Mouse (Mus musculus): Measurements from ENCODE around the gene Bcas3. TPM values are rescaled to one million over a fixed set of nuclear protein-coding genes. Genes with fewer than 3 reads are reported as not detected.

The Bcas3 gene
- total RNA-seq (2014; rRNA removed): 29.3 and 33.1 TPM in 2 replicates
- 30.3 and 31.6 TPM in 2 replicates for polyA plus RNA-seq (2015; fragmentation: Nextera tagmentation; extraction: Ambion mirVana)

- DNase-seq (peak; percentile 99), ATAC-seq (peak; percentile 99)
- peak within 1 kb of the TSS; percentile 89 for H3K4me2 ChIP-seq (ENCODE audit: low read depth)
- under 1% methylated on average over 47 of the region's 47 CpGs for WGBS
- peak within 1 kb of the TSS; percentile 82 for H3K4me3 ChIP-seq (ENCODE audit: low read depth, low read length)
- no peaks in the 10 kb centered on the region for H3K9me3 ChIP-seq (ENCODE audit: low read length)
- 0 out of 2 replicates have a peak within 1 kb of the TSS, but pooled peaks have one; percentile 10 for H3K27ac ChIP-seq (ENCODE audit: low read depth, low read length)
- H3K36me3 ChIP-seq (ENCODE audit: insufficient read depth): 0 out of 2 replicates have a peak, but pooled peaks cover 2% of the 10 kb centered on the region
- H3K27me3 ChIP-seq (ENCODE audit: insufficient read depth, low read length): no peaks in the 10 kb centered on the region
- H3K9ac ChIP-seq: peak within 1 kb of the TSS; percentile 74
- no peak for TF ChIP-seq CTCF (IDR thresholded peaks at IDR 0.05; ENCODE audit: low read depth)
- H3K4me1 ChIP-seq (ENCODE audit: insufficient read depth): no peaks in the 10 kb centered on the region
These were observed at the start of gene Bcas3 for GRCm38 (mm10) chr11:85352539-85353380. TSS of gene Bcas3 (plus strand) at chr11:85353167.

GRCm38 (mm10) chr11:85306577-85307260, 46.2 kb upstream of the Bcas3 start:
- Histone ChIP-seq H3K27ac (ENCODE audit: low read depth, low read length) (no peak overlapping the region), H3K36me3 (ENCODE audit: insufficient read depth) (no peaks in the 10 kb centered on the region), H3K4me2 (ENCODE audit: low read depth) (no peak overlapping the region), H3K9me3 (ENCODE audit: low read length) (no peaks in the 10 kb centered on the region), H3K4me1 (ENCODE audit: insufficient read depth) (no peaks in the 10 kb centered on the region), H3K4me3 (ENCODE audit: low read depth, low read length) (no peak overlapping the region), H3K9ac (no peak overlapping the region), H3K27me3 (ENCODE audit: insufficient read depth, low read length) (no peaks in the 10 kb centered on the region)
- no peak for DNase-seq
- ATAC-seq: no peak
- no peak for TF ChIP-seq CTCF (IDR thresholded peaks at IDR 0.05; ENCODE audit: low read depth)
- WGBS: 71% methylated on average over 4 of the region's 4 CpGs

- peaks cover 12% of the 10 kb centered on the region; the same call in 1 of the 2 replicates for H3K4me1 ChIP-seq (ENCODE audit: insufficient read depth)
- H3K9me3 ChIP-seq (ENCODE audit: low read length): no peaks in the 10 kb centered on the region
- 75% methylated on average over 2 of the region's 2 CpGs for WGBS
- TF ChIP-seq CTCF (IDR thresholded peaks at IDR 0.05; ENCODE audit: low read depth): no peak
- no peaks in the 10 kb centered on the region for H3K36me3 ChIP-seq (ENCODE audit: insufficient read depth)
- no peak overlapping the region for H3K27ac ChIP-seq (ENCODE audit: low read depth, low read length)
- no peak overlapping the region for H3K4me3 ChIP-seq (ENCODE audit: low read depth, low read length)
- no peak overlapping the region for H3K9ac ChIP-seq
- H3K27me3 ChIP-seq (ENCODE audit: insufficient read depth, low read length): no peaks in the 10 kb centered on the region
- no peak for ATAC-seq
- H3K4me2 ChIP-seq (ENCODE audit: low read depth): no peak overlapping the region
- no peak for DNase-seq
These were observed 44.2 kb upstream of the Bcas3 start for GRCm38 (mm10) chr11:85308799-85309198.

GRCm38 (mm10) chr11:85310407-85310712, 42.6 kb upstream of the Bcas3 start:
- no peak for TF ChIP-seq CTCF (IDR thresholded peaks at IDR 0.05; ENCODE audit: low read depth)
- ATAC-seq (no peak), DNase-seq (no peak)
- H3K9me3 ChIP-seq (ENCODE audit: low read length): no peaks in the 10 kb centered on the region
- peak overlapping the region; percentile 92 for H3K4me3 ChIP-seq (ENCODE audit: low read depth, low read length)
- H3K4me1 ChIP-seq (ENCODE audit: insufficient read depth): peaks cover 17% of the 10 kb centered on the region; the same call in 1 of the 2 replicates
- H3K36me3 ChIP-seq (ENCODE audit: insufficient read depth): no peaks in the 10 kb centered on the region
- H3K4me2 ChIP-seq (ENCODE audit: low read depth): peak overlapping the region; percentile 95
- H3K27me3 ChIP-seq (ENCODE audit: insufficient read depth, low read length): no peaks in the 10 kb centered on the region
- peak overlapping the region; percentile 55 for H3K9ac ChIP-seq
- WGBS: 1% methylated on average over 15 of the region's 15 CpGs
- H3K27ac ChIP-seq (ENCODE audit: low read depth, low read length): peak overlapping the region; percentile 64; the same call in 1 of the 2 replicates

- Histone ChIP-seq H3K4me3 (ENCODE audit: low read depth, low read length) (peak within 1 kb of the TSS; percentile 92), H3K9me3 (ENCODE audit: low read length) (no peaks in the 10 kb centered on the region), H3K4me1 (ENCODE audit: insufficient read depth) (peaks cover 17% of the 10 kb centered on the region; the same call in 1 of the 2 replicates), H3K27ac (ENCODE audit: low read depth, low read length) (peak within 1 kb of the TSS; percentile 88), H3K9ac (peak within 1 kb of the TSS; percentile 88), H3K27me3 (ENCODE audit: insufficient read depth, low read length) (no peaks in the 10 kb centered on the region), H3K36me3 (ENCODE audit: insufficient read depth) (no peaks in the 10 kb centered on the region), H3K4me2 (ENCODE audit: low read depth) (peak within 1 kb of the TSS; percentile 95)
- DNase-seq: peak; percentile 99
- peak; percentile 25 for TF ChIP-seq CTCF (IDR thresholded peaks at IDR 0.05; ENCODE audit: low read depth)
- 2% methylated on average over 65 of the region's 78 CpGs for WGBS
- ATAC-seq: peak; percentile 92
These were observed 42.0 kb upstream of the Bcas3 start, which contains the start of gene Ppm1d for GRCm38 (mm10) chr11:85310713-85311574. TSS of gene Ppm1d (plus strand) at chr11:85311244.
